Mouse (Mus musculus) lung, adult 2 months (tissue): ENCODE measurements around the gene Dtnb.

Experiments
- CTCF ChIP-seq: fragments of 200-500 bp; IDR thresholded peaks from 2 replicates; pipeline ENCODE4 v1.5.1; 2011; ENCODE audit warnings: mild to moderate bottlenecking, low read length, control low read depth; ENCODE audit not compliant: insufficient read depth
- POLR2A ChIP-seq: fragments of 200-500 bp; IDR thresholded peaks from 2 replicates; pipeline ENCODE4 v1.6.1; 2011; ENCODE audit warnings: low read depth, mild to moderate bottlenecking, control low read depth, low read length, borderline replicate concordance; ENCODE audit errors: extremely low read depth

DNA sequence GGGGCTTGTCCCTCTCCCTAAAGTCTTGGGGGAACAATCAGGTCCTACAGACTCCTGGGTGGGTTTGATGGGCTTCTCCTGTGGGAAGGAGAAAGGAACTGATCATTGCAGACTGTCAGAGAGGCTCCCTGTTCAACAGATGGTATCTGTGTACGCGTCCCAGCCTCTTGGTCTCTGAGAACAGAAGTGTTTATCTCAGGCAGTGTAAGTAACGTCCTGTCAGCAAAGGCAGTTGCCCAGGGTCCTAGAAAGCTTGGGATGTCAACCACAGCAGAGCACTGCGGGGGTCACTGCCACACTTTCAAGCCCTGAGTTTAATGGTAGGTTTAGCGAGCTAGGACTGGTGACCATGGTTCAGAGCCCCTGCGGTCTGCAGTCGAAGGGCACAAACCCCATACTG is 161.1 kb downstream of the Dtnb start:
- TF ChIP-seq CTCF, result no peak
- no peak for TF ChIP-seq POLR2A
